Mouse (Mus musculus): ENCODE measurements around the gene Accs. TPM values are rescaled to one million over a fixed set of nuclear protein-coding genes. Genes with fewer than 3 reads are reported as not detected.

The Accs gene
- total RNA-seq (2021): 1 to 10 TPM; 3.4 to 4.9 TPM
- long read RNA-seq, experiment 1, partial matches to known transcripts: 1 of 2 reads
- long read RNA-seq, experiment 1, other reads (novel, unspliced or antisense): 1 of 2 reads
- long read RNA-seq, experiment 2, partial matches to known transcripts: 0 of 1 reads
- long read RNA-seq, experiment 2, other reads (novel, unspliced or antisense): 1 of 1 reads

DNA sequence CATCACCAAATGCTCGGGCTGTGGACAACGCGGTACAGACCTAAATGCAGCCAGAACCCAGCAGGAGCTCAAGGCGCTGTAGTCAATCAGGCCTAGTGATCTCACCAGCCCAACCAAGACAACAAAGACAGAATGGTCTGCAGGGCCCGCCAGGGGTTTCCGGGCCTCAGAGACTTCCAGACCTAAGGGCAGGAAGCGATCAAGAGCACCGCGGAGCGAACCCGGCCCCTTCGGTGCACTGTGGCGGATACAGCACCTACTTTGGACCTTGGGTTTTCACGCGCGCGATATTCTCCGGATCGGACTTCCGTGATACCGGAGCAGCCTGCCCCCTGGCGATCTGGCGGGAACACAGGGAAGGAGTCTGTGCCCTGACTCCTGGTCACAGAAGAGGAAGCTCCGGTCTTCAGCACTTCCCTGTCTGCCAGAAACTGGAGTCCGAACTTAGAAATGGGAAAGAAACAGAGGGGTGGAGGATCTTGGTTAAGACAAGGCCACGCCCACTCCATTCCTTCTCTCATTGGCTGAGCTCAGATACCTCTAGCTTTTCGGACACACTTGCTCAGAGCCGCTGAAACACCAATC, at the start of gene Accs:
Gene Accs, minus strand, starts transcription at position 439 of the 585 bp plus-strand sequence.
- DNase-seq (ENCODE audit: low spot score in 2 of 2): peak; percentile 48 to 56

GRCm38 (mm10) chr2:93891611-93892280, 42.0 kb upstream of the Accs start:
- DNase-seq (ENCODE audit: low spot score in 2 of 2): peak; percentile 34 to 49

DNA sequence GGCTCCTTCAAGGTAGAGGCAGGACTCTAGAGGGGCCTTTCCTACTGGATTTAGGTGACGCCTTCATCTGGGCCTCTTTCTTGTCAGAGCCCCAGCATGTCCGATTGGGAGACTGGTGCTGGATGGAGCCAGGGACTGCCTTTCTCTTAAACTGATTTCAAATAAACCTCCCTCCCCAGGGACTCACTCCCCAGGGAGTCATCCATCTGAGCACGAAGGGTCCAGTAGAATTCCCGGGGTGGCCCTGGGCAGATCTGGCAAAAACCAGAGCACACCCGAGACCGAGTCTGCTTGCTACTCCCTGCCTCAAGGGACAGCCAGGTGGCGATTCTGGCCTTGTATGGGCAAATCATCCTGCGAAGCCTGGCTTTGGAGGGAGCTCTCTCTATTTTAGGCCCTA, 40.4 kb upstream of the Accs start:
- no peak for DNase-seq (ENCODE audit: low spot score in 2 of 2)

GRCm38 (mm10) chr2:93889071-93889470, 39.3 kb upstream of the Accs start:
- DNase-seq (ENCODE audit: low spot score in 2 of 2): no peak

DNA sequence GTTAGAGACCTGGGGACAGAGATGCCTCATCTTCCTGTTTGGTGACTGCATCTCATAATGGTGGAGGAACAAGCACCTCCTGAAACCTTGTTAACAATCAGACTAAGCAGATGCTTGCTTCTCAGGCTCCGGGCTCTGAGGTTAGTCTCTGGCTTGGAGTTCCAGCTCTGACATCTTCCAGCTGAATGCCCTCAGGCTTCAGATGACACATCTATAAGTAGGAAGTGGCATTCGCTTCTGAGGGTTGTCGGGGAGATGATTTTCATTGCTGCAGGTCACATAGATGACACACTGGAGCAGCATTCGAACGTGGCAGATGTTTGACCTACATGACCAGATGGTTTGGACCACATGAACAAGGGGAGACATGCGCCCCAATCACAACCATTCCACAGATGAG, 38.6 kb upstream of the Accs start:
- DNase-seq (ENCODE audit: low spot score in 2 of 2): no peak

- DNase-seq (ENCODE audit: low spot score in 2 of 2): no peak
These were observed 37.5 kb upstream of the Accs start for GRCm38 (mm10) chr2:93887273-93887672.

- no peak for DNase-seq (ENCODE audit: low spot score in 2 of 2)
These were observed 36.5 kb upstream of the Accs start for GRCm38 (mm10) chr2:93886013-93886794.

DNA sequence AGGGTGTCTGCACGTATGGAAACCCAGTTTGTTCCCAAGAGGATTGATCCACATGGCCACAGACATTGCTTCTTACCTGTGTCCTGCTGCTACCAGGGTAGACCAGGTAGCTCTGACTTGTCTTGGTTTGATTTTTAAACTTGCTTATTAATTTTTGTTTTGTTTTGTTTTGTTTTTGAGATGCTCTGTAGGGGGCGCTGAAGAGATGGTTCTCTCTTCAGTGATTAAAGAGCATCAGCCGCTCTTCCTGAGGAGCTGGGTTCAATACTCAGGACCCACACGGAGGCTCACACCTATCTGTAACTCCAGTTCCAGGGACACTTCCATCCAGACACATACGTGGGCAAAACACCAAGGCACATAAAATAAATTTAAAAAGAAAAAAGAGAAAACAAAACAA, 33.3 kb upstream of the Accs start:
- no peak for DNase-seq (ENCODE audit: low spot score in 2 of 2)

DNA sequence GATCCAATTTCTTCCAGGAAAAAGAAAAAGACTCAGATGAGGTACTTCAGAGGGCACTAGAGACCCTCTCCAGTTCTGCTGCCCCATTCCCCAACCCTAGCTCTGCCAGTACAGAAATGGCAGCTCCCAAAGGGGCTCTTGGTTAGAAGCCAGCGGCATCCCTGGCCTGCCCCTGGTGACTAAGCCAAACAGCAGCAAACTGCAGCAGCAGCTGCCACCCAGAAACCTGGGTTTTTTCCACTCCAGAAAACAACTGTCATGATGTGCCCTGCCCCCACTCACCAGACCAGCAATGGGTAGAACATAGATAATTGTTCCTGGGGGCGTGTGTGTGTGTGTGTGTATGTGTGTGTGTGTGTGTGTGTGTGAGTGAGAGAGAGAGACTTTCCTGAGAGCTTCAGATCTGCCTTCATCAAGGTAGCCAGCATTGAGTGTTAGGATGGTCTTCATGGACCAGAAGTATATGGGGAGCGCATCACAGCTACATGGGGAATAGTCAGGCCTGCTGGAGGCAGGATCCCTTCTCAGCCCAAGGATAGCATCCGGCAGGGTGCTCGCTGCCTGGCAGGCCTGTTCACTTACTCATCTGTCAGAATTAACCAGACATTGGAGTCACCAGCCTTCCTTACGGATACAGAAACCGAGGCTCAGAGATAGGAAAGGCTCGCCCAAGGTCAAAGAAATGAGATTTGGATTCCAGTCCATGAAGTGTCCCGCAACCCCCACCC, 32.1 kb upstream of the Accs start:
- no peak for DNase-seq (ENCODE audit: low spot score in 2 of 2)

DNA sequence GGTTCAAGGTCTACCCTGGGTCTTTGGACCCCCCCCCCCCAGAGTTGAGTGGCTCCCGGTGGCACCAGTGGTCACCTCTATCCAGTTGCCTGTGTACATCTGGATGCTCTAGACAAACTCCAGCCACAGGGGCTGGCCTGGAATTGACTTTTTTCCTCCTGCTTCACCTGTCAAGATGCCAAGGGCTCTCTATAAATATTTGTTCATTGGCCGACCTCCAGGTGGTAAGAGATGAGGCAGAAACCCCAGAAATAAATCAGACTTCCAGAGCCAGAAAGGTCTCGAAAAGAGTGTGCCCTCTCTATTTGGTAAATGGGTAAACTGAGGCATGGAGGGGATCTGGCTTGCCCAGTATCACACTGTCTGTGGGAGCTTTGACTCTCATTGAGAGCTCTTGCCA, 31.2 kb upstream of the Accs start:
- no peak for DNase-seq (ENCODE audit: low spot score in 2 of 2)

- no peak for DNase-seq (ENCODE audit: low spot score in 2 of 2)
These were observed 30.7 kb upstream of the Accs start for GRCm38 (mm10) chr2:93880450-93880849.

GRCm38 (mm10) chr2:93877005-93877404, 27.3 kb upstream of the Accs start:
- DNase-seq (ENCODE audit: low spot score in 2 of 2): no peak

DNA sequence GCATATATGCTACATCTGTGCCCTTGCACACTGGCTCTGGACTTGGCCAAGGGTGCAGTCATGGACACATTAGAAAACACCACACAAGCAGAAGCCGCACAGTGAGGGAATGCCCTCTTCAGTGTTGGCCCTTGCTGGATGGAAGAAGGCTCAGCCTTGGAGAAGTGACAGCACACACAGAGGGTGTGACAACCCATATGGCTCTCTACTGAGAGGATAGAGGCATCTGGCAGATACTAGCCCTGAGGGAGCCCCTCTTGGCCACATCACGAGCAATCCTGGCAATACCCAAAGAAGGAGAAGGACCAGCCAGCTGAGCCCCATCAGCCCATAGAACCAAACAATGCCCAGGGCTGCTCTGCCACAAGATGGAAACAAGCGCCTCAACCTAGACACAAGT, 24.9 kb upstream of the Accs start:
- DNase-seq (ENCODE audit: low spot score in 2 of 2): no peak

DNA sequence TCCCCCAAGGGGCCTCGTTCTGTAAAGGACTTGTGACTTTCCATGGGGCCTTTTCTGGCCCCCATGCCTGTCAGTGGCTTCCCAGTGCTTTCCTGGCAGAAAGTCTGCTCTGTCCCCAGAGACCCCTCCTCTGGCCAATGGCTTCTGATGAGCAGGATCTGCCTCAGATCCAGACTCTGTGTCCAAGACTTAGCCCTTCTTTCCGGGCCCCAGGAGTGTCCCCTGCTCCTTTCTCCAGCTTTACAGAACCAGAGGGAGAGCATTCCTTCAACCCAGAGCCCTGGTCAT, 24.4 kb upstream of the Accs start:
- DNase-seq (ENCODE audit: low spot score in 2 of 2): no peak

GRCm38 (mm10) chr2:93873449-93874226, 23.9 kb upstream of the Accs start:
- no peak for DNase-seq (ENCODE audit: low spot score in 2 of 2)

- DNase-seq (ENCODE audit: low spot score in 2 of 2): no peak
These were observed 22.5 kb upstream of the Accs start for GRCm38 (mm10) chr2:93872257-93872656.

- no peak for DNase-seq (ENCODE audit: low spot score in 2 of 2)
These were observed 21.7 kb upstream of the Accs start for GRCm38 (mm10) chr2:93871411-93871925.

GRCm38 (mm10) chr2:93870842-93871241, 21.1 kb upstream of the Accs start:
- DNase-seq (ENCODE audit: low spot score in 2 of 2): peak; percentile 79 to 82

DNA sequence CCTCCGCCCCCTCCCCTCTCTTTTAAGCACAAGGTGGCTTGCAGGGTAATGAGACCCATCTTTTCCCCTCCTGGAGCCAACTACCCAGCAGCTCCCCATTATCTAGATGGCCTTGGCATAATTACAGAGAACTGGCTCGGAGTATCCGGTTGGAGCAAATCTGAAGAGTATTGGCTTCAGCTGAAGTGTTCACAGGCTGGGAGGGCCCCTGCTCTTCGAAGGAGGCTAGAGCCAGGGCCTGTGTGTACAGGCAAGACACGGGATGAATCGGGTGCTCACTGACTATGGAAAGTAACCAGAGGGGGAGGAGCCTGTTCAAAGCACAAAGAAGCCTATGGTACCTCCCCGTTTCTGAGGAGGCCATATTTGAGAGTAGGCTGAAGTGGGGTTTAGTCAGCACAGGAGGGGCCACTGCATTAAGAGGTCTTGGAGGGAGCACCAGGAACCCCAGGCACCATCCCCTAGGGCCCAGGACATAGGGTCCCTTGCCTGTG, 19.4 kb upstream of the Accs start, which contains the start of gene Accsl:
Gene Accsl, minus strand, starts transcription at position 51 of the 494 bp plus-strand sequence.
- no peak for DNase-seq (ENCODE audit: low spot score in 2 of 2)

DNA sequence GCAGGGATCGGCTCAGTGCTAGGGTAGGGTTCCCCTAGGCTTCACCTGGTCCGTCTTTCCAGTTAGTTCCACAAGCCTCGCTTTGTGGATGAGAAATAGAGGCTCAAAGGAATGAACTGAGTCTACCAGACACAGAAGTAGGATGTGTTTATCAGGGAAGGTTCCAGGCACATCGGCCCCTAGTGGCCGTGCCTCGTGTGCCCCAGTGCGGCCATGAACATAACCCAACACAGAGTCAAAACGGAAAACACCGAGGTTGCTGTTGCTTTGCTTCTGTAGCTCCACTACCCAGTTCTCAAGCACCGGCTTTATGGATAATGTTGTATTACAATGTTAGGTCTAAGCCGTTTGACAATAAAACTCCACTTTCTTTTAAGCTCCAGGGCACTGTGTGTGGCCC, 18.8 kb upstream of the Accs start:
- no peak for DNase-seq (ENCODE audit: low spot score in 2 of 2)
